Mouse (Mus musculus) MEL (cell line): ENCODE measurements around the gene Tubd1.

Source experiments
- CTCF ChIP-seq, 3 experiments: IDR thresholded peaks in 2 of 3; conservative IDR thresholded peaks in 1 of 3; 2 replicates each; pipeline ENCODE4 v1.5.1; 2011 to 2012; ENCODE audit warnings: low read length in 3 of 3, low read depth in 2 of 3, mild to moderate bottlenecking in 2 of 3, improper control_type of control experiment in 1 of 3, inconsistent platforms in 1 of 3, mixed read lengths in 1 of 3, moderate library complexity in 1 of 3; ENCODE audit not compliant: control insufficient read depth in 1 of 3, insufficient read depth in 1 of 3, poor library complexity in 1 of 3, severe bottlenecking in 1 of 3
- HCFC1 ChIP-seq: IDR thresholded peaks from 2 replicates; pipeline ENCODE4 v1.6.1; 2012; ENCODE audit warnings: low read depth, mild to moderate bottlenecking, inconsistent platforms, low read length, improper control_type of control experiment, moderate library complexity
- MYC ChIP-seq: IDR thresholded peaks from 2 replicates; pipeline ENCODE4 v1.6.1; 2011; ENCODE audit warnings: low read depth, mild to moderate bottlenecking, low read length, improper control_type of control experiment, moderate library complexity
- POLR2A ChIP-seq, 2 experiments: IDR thresholded peaks; 2 replicates each; pipeline ENCODE4 v1.6.1; 2011 to 2012; ENCODE audit warnings: low read length in 2 of 2, mild to moderate bottlenecking in 2 of 2, control low read depth in 1 of 2, improper control_type of control experiment in 1 of 2, low read depth in 1 of 2, moderate library complexity in 1 of 2; ENCODE audit not compliant: control insufficient read depth in 1 of 2, insufficient read depth in 1 of 2, poor library complexity in 1 of 2
- POLR2AphosphoS5 ChIP-seq: IDR thresholded peaks from 2 replicates; pipeline ENCODE4 v1.6.1; 2012; ENCODE audit warnings: low read depth, borderline replicate concordance, mild to moderate bottlenecking, inconsistent platforms, low read length, moderate library complexity, mixed read lengths
- UBTF ChIP-seq: IDR thresholded peaks from 2 replicates; pipeline ENCODE4 v1.6.1; 2012; ENCODE audit warnings: low read depth, mild to moderate bottlenecking, inconsistent platforms, low read length, improper control_type of control experiment, moderate library complexity, borderline replicate concordance; ENCODE audit not compliant: insufficient read depth

- TF ChIP-seq CTCF (IDR thresholded peaks at IDR 0.05 in 2 of 3, conservative IDR thresholded peaks at IDR 0.05 in 1 of 3; ENCODE audit: control insufficient read depth in 1 of 3, insufficient read depth in 1 of 3, low read depth in 2 of 3, low read length in 3 of 3, poor library complexity in 1 of 3, severe bottlenecking in 1 of 3) (no peak), UBTF (0 out of 2 replicates have a peak, but pooled peaks have one; percentile 49), POLR2AphosphoS5 (no peak), HCFC1 (no peak), MYC (no peak), POLR2A (IDR thresholded peaks at IDR 0.05; ENCODE audit: control insufficient read depth in 1 of 2, insufficient read depth in 1 of 2, low read depth in 1 of 2, low read length in 2 of 2, poor library complexity in 1 of 2) (no peak)
Observed at GRCm38 (mm10) chr11:86593443-86593842, 48.7 kb downstream of the Tubd1 start.
